Mouse (Mus musculus): ENCODE results near the gene Dagla.

DNA sequence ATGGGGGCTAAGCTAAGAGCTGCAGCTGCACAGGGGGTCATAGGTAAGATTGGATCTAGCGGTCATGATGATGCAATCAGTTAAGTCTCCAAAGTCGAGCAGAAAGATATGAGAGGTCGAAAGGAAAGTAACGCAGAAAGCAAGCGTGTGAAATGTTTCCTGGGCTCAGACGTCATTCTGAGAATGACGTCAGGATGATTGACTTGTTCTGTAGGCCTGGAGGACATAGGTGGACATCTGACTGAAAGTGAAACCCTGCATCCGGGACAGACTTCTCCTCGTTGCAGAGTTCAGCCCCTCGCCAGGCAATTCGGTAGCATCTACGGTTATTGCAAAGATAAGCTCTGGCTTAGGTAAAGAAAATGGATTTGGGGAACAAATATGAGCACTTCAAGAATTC is 963 bp upstream of the Dagla start:
- TF ChIP-seq POLR2A (IDR thresholded peaks at IDR 0.05; ENCODE audit: insufficient read depth, low read depth, low read length) (no peak), CTCF (IDR thresholded peaks at IDR 0.05; ENCODE audit: insufficient read depth, low read depth, low read length) (no peak)

Data from olfactory bulb, adult 2 months (tissue).